Comparison of ENCODE assay signal across 21 mouse cellular contexts in the genomic region with DNA sequence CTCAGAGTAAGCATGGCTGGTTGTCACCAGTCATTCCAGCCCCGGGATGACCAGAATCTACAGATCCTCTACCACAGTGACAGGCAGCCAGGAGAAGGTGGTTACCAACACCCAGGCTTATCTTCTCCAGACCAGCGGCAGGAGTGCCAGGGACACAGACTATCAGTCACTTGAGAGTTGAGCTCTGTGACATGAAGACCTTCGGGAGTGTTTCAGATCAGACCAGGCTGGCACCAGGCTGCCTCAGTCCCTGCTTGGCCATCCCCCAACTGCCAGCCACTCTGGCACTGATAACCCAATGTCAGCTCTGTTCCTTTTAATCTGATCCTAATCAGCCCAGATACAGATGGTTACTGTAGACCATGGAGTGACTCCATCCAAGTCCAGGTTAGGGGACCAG. TPM values are rescaled to one million over a fixed set of nuclear protein-coding genes. Genes with fewer than 3 reads are reported as not detected.
DNase-seq lines count a peak whose midpoint lies in the region; ATAC-seq and TF ChIP-seq lines count a peak whose summit lies in the region.
"Had no signal": no experiment of that assay in that cellular context is flagged by ENCODE, and none has a peak within 500 bp of the region (broad histone marks: within the 10 kb centered on the region; RNA-seq: fewer than 3 reads in every experiment).

No protein-coding gene starts in this region.

- no peaks in the 10 kb centered on the region; the same call in 1 of the 2 replicates for H3K27me3 ChIP-seq in G1E (ENCODE audit: insufficient read depth, low read length)
- H3K27me3 ChIP-seq in midbrain, embryonic 11.5 days (ENCODE audit: control insufficient read depth, insufficient read depth, low read length) = no peaks in the 10 kb centered on the region

- H3K36me3 ChIP-seq in G1E (replicated peaks) = no peaks in the 10 kb centered on the region
- no peaks in the 10 kb centered on the region for H3K36me3 ChIP-seq in midbrain, embryonic 11.5 days (ENCODE audit: control insufficient read depth, insufficient read depth, low read length)
- H3K36me3 ChIP-seq: forebrain, embryonic 10.5 days had no signal

- H3K4me3 ChIP-seq in G1E (ENCODE audit: low read depth, low read length) = no peak overlapping the region; the same call in 1 of the 2 replicates
- H3K4me3 ChIP-seq in midbrain, embryonic 11.5 days (ENCODE audit: low read depth, low read length) = no peak overlapping the region
- H3K4me3 ChIP-seq: forebrain, embryonic 10.5 days had no signal

- DNase-seq in heart, adult 11 months = peak; percentile 91
- no peak for DNase-seq in heart, adult 8-10 months (ENCODE audit: low spot score)
- DNase-seq in G1E (ENCODE audit: low spot score) = no peak
- no peak for DNase-seq in midbrain, embryonic 11.5 days (ENCODE audit: low spot score, missing footprints)
- no peak for DNase-seq in layer of hippocampus, adult 18-20 months (ENCODE audit: low spot score in 2 of 2)
- no peak for DNase-seq in layer of hippocampus, postnatal 25 days (ENCODE audit: extremely low spot score in 1 of 2, low spot score in 1 of 2)
- DNase-seq: B cell, adult 2 months; cerebellum, adult 11 months; embryo, embryonic 11 days; kidney, adult 8-10 months; left cerebral cortex, postnatal 4 days; lung, postnatal 36 days; right cerebral cortex, postnatal 14 days; thymus, adult 2 months had no signal

- no peak overlapping the region for H3K4me2 ChIP-seq in midbrain, embryonic 11.5 days

- 94% methylated on average over 3 of the region's 3 CpGs for WGBS in midbrain, embryonic 11.5 days

- no peak overlapping the region for H3K27ac ChIP-seq in midbrain, embryonic 11.5 days (ENCODE audit: low read depth, low read length)
- H3K27ac ChIP-seq: forebrain, embryonic 10.5 days had no signal

- ATAC-seq in G1E (ENCODE audit: extremely low read depth, insufficient number of reproducible peaks, low FRiP score, poor library complexity, severe bottlenecking) = peak; percentile 42
- ATAC-seq in erythroblast, adult 5-6 weeks (replicated peaks; ENCODE audit: low FRiP score, poor library complexity, severe bottlenecking) = peak; percentile 58
- peak; percentile 52 for ATAC-seq in megakaryocyte, adult 5-6 weeks (ENCODE audit: poor library complexity, severe bottlenecking)
- no peak for ATAC-seq in midbrain, embryonic 11.5 days (ENCODE audit: low FRiP score)

- H3K9ac ChIP-seq in midbrain, embryonic 11.5 days (ENCODE audit: low read length) = no peak overlapping the region

- no peak for TF ChIP-seq CTCF in G1E (IDR thresholded peaks at IDR 0.05; ENCODE audit: low read depth, low read length)

- peaks cover 4% of the 10 kb centered on the region for H3K9me3 ChIP-seq in G1E (replicated peaks)
- no peaks in the 10 kb centered on the region for H3K9me3 ChIP-seq in midbrain, embryonic 11.5 days (ENCODE audit: control insufficient read depth, low read length)

- peaks cover 62% of the 10 kb centered on the region for H3K4me1 ChIP-seq in G1E (ENCODE audit: insufficient read depth, low read depth, low read length)
- H3K4me1 ChIP-seq in midbrain, embryonic 11.5 days (ENCODE audit: control insufficient read depth, insufficient read depth, low read length) = no peaks in the 10 kb centered on the region

RNA-seq across cellular contexts. Expression of gene Cldn13, which starts 3.8 kb away (rescaled TPM):
- not detected for total RNA-seq in heart, adult 8-10 months (2022)
- 41.2 TPM in 1 of 2 replicates, not detected in the other for total RNA-seq in G1E (2014; fragmentation: Nextera tagmentation)
- total RNA-seq in G1E (2017) = 1.9 and 2.3 TPM in 2 replicates
- polyA plus RNA-seq in G1E (2012) = not detected in 2 replicates
- 411 and 506 TPM in 2 replicates for total RNA-seq in erythroblast, adult 5-6 weeks (2015; ENCODE audit: low replicate concordance)
- 369 and 379 TPM in 2 replicates for total RNA-seq in erythroblast, adult 5-6 weeks (2017; ENCODE audit: low replicate concordance)
- total RNA-seq in megakaryocyte, adult 5-6 weeks (2015) = 7.8 and 8.2 TPM in 2 replicates
- 2.9 and 7.7 TPM in 2 replicates for total RNA-seq in megakaryocyte, adult 5-6 weeks (2017)
- polyA plus RNA-seq in midbrain, embryonic 11.5 days (2014; fragmentation: Nextera tagmentation; extraction: Ambion mirVana) = 3.8 and 3.9 TPM in 2 replicates
- not detected for total RNA-seq in layer of hippocampus, adult 18-20 months (2021)
- total RNA-seq in layer of hippocampus, postnatal 25 days (2021) = not detected
- total RNA-seq: gastrocnemius, postnatal 4 days; layer of hippocampus, adult 8-10 months; left cerebral cortex, postnatal 4 days; neutrophil, adult 5-6 weeks had no signal

RNA-seq across cellular contexts. Expression of gene Tmem270, which starts 12.6 kb away (rescaled TPM):
- total RNA-seq in heart, adult 8-10 months (2022) = not detected
- total RNA-seq in G1E (2014; fragmentation: Nextera tagmentation) = not detected in 2 replicates
- total RNA-seq in G1E (2017) = not detected in 2 replicates
- not detected in 2 replicates for polyA plus RNA-seq in G1E (2012)
- total RNA-seq in erythroblast, adult 5-6 weeks (2015; ENCODE audit: low replicate concordance) = 0.96 TPM in 1 of 2 replicates, not detected in the other
- total RNA-seq in erythroblast, adult 5-6 weeks (2017; ENCODE audit: low replicate concordance) = not detected in 2 replicates
- total RNA-seq in megakaryocyte, adult 5-6 weeks (2015) = not detected in 2 replicates
- not detected in 2 replicates for total RNA-seq in megakaryocyte, adult 5-6 weeks (2017)
- not detected in 2 replicates for polyA plus RNA-seq in midbrain, embryonic 11.5 days (2014; fragmentation: Nextera tagmentation; extraction: Ambion mirVana)
- not detected for total RNA-seq in layer of hippocampus, adult 18-20 months (2021)
- not detected for total RNA-seq in layer of hippocampus, postnatal 25 days (2021)
- total RNA-seq: gastrocnemius, postnatal 4 days; layer of hippocampus, adult 8-10 months; left cerebral cortex, postnatal 4 days; neutrophil, adult 5-6 weeks had no signal
- polyA plus RNA-seq: forebrain, embryonic 10.5 days; hindbrain, embryonic 11.5 days; thymus, adult 2 months had no signal

RNA-seq across cellular contexts. Expression of gene Mettl27, which starts 13.1 kb away (rescaled TPM):
- total RNA-seq in heart, adult 8-10 months (2022) = 10 to 100 TPM in 1 of 4 experiments, 1 to 10 TPM in 3; 6.3 to 11.9 (median 7.9) TPM
- 10.3 and 11.7 TPM in 2 replicates for total RNA-seq in G1E (2014; fragmentation: Nextera tagmentation)
- total RNA-seq in G1E (2017) = 4.8 and 6.6 TPM in 2 replicates
- polyA plus RNA-seq in G1E (2012) = 4.6 and 5.6 TPM in 2 replicates
- 70.4 and 120 TPM in 2 replicates for total RNA-seq in erythroblast, adult 5-6 weeks (2015; ENCODE audit: low replicate concordance)
- total RNA-seq in erythroblast, adult 5-6 weeks (2017; ENCODE audit: low replicate concordance) = 62.4 and 85.2 TPM in 2 replicates
- 0.46 and 3.0 TPM in 2 replicates for total RNA-seq in megakaryocyte, adult 5-6 weeks (2015)
- total RNA-seq in megakaryocyte, adult 5-6 weeks (2017) = 0.89 and 1.3 TPM in 2 replicates
- 9.1 and 9.2 TPM in 2 replicates for polyA plus RNA-seq in midbrain, embryonic 11.5 days (2014; fragmentation: Nextera tagmentation; extraction: Ambion mirVana)
- 1 to 10 TPM; 7.5 to 8.6 TPM for total RNA-seq in layer of hippocampus, adult 18-20 months (2021)
- 1 to 10 TPM; 9.2 to 9.3 TPM for total RNA-seq in layer of hippocampus, postnatal 25 days (2021)

RNA-seq across cellular contexts. Expression of gene Cldn4, which starts 27.6 kb away (rescaled TPM):
- not detected for total RNA-seq in heart, adult 8-10 months (2022)
- not detected in 2 replicates for total RNA-seq in G1E (2014; fragmentation: Nextera tagmentation)
- 0.06 and 0.22 TPM in 2 replicates for total RNA-seq in G1E (2017)
- not detected in 2 replicates for polyA plus RNA-seq in G1E (2012)
- total RNA-seq in erythroblast, adult 5-6 weeks (2015; ENCODE audit: low replicate concordance) = not detected in 2 replicates
- not detected in 2 replicates for total RNA-seq in erythroblast, adult 5-6 weeks (2017; ENCODE audit: low replicate concordance)
- total RNA-seq in megakaryocyte, adult 5-6 weeks (2015) = not detected in 2 replicates
- not detected in 2 replicates for total RNA-seq in megakaryocyte, adult 5-6 weeks (2017)
- 2.5 and 2.7 TPM in 2 replicates for polyA plus RNA-seq in midbrain, embryonic 11.5 days (2014; fragmentation: Nextera tagmentation; extraction: Ambion mirVana)
- total RNA-seq in layer of hippocampus, adult 18-20 months (2021) = not detected
- not detected for total RNA-seq in layer of hippocampus, postnatal 25 days (2021)
- total RNA-seq: gastrocnemius, postnatal 4 days; layer of hippocampus, adult 8-10 months had no signal

Comparison
In these comparisons a context has a peak if more than half of its experiments do, and no peak if none do; other contexts are left out.
1. RNA of gene Cldn13, which starts 3.8 kb away (total RNA-seq): 369 to 506 TPM in erythroblast, adult 5-6 weeks; 1.9 to 41.2 TPM in G1E, 2.9 to 8.2 TPM in megakaryocyte, adult 5-6 weeks, not detected in heart, adult 8-10 months, not detected in layer of hippocampus, adult 18-20 months and not detected in layer of hippocampus, postnatal 25 days; every median in the first group is over 4 times any median in the second.
2. RNA of gene Mettl27, which starts 13.1 kb away (total RNA-seq): 62.4 to 120 TPM in erythroblast, adult 5-6 weeks; 4.8 to 11.7 TPM in G1E, 9.2 to 9.3 TPM in layer of hippocampus, postnatal 25 days, 6.3 to 11.9 TPM in heart, adult 8-10 months, 7.5 to 8.6 TPM in layer of hippocampus, adult 18-20 months and 0.46 to 3.0 TPM in megakaryocyte, adult 5-6 weeks; every median in the first group is over 4 times any median in the second.